Mouse (Mus musculus) heart, adult 2 months (tissue): ENCODE results near the gene Paqr6. TPM values are rescaled to one million over a fixed set of nuclear protein-coding genes. Genes with fewer than 3 reads are reported as not detected.

Source experiments
- DNase-seq, 2 experiments: peaks; one replicate each; pipeline ENCODE4 v3.0.0; 2021
- H3K27ac ChIP-seq: fragments of 200-600 bp; 2 replicates; pipeline ENCODE4 v1.8.1; 2022
- H3K27me3 ChIP-seq: fragments of 200-500 bp; 2 replicates; pipeline ENCODE4 v1.6.1; 2012; ENCODE audit warnings: mild to moderate bottlenecking, low read length, inconsistent platforms, mixed read lengths; ENCODE audit not compliant: control insufficient read depth, insufficient read depth
- H3K36me3 ChIP-seq: fragments of 200-500 bp; 2 replicates; pipeline ENCODE4 v1.6.1; 2012; ENCODE audit warnings: low read length, inconsistent platforms; ENCODE audit not compliant: control insufficient read depth, insufficient read depth
- H3K4me1 ChIP-seq: fragments of 200-500 bp; 2 replicates; pipeline ENCODE4 v1.6.1; 2011; ENCODE audit warnings: low read length; ENCODE audit not compliant: control insufficient read depth, insufficient read depth
- H3K4me3 ChIP-seq: fragments of 200-600 bp; 2 replicates; pipeline ENCODE4 v1.8.1; 2022
- H3K79me2 ChIP-seq: fragments of 200-500 bp; replicated peaks from 2 replicates; pipeline ENCODE4 v1.6.1; 2012; ENCODE audit warnings: mild to moderate bottlenecking, inconsistent platforms, low read length, moderate library complexity, mixed read lengths; ENCODE audit not compliant: control insufficient read depth, insufficient read depth
- H3K9ac ChIP-seq: fragments of 200-500 bp; 2 replicates; pipeline ENCODE4 v1.6.1; 2012; ENCODE audit warnings: low read depth, mild to moderate bottlenecking, control low read depth, inconsistent platforms, low read length, mixed read lengths
- CTCF ChIP-seq: fragments of 200-600 bp; IDR thresholded peaks from 2 replicates; pipeline ENCODE4 v1.8.1; 2022; ENCODE audit warnings: antibody characterized with exemption, mild to moderate bottlenecking, moderate library complexity
- EP300 ChIP-seq: fragments of 200-500 bp; IDR thresholded peaks from 2 replicates; pipeline ENCODE4 v1.6.1; 2011; ENCODE audit warnings: low read depth, low read length, control low read depth; ENCODE audit not compliant: insufficient read depth
- POLR2A ChIP-seq: fragments of 200-500 bp; IDR thresholded peaks from 2 replicates; pipeline ENCODE4 v1.6.1; 2011; ENCODE audit warnings: mild to moderate bottlenecking, low read depth, low read length, control low read depth; ENCODE audit not compliant: insufficient read depth
- WGBS: fragments of 180-500 bp; shearing (Covaris S2); methylation state at CpG from one replicate; pipeline ENCODE4 v1.1.7; 2018; 5-methylcytosine and 5-hydroxymethylcytosine counted together
- intact Hi-C: fragments of 180-260 bp; cut with DNase I; formaldehyde crosslinking; loops from one replicate; pipeline ENCODE4 v1.15.1; 2025
- polyA plus RNA-seq: library from polyadenylated mRNA; depleted of rRNA; stranded (reverse); fragments of >200 nt; gene quantifications from 2 replicates; pipeline ENCODE4 v1.2.3, GENCODE M21; 2012
- total RNA-seq, 2 experiments: library from RNA; stranded (reverse); gene quantifications; 2 replicates each; pipeline ENCODE4 v1.2.3; 2021

The Paqr6 gene
- total and polyA plus RNA-seq, 3 experiments, result 0.44 to 7.5 (median 0.57) TPM

- no peaks in the 10 kb centered on the region; the same call in 1 of the 2 replicates for H3K36me3 ChIP-seq
- H3K4me3 ChIP-seq, result no peak overlapping the region
- no peak overlapping the region for H3K27ac ChIP-seq
- intact Hi-C loops, result no loop called here
- TF ChIP-seq CTCF (no peak), EP300 (no peak), POLR2A (no peak)
- WGBS, result 82% methylated on average over 13 of the region's 13 CpGs
- no peaks in the 10 kb centered on the region for H3K27me3 ChIP-seq
- no peaks in the 10 kb centered on the region for H3K79me2 ChIP-seq
- no peak for DNase-seq
- H3K9ac ChIP-seq, result no peak overlapping the region
- no peaks in the 10 kb centered on the region for H3K4me1 ChIP-seq
These were observed 13.7 kb upstream of the Paqr6 start for GRCm38 (mm10) chr3:88350732-88351131.

GRCm38 (mm10) chr3:88352907-88353306 is 11.5 kb upstream of the Paqr6 start:
- DNase-seq, result no peak
- TF ChIP-seq POLR2A (no peak), CTCF (no peak), EP300 (no peak)
- Histone ChIP-seq H3K27me3 (no peaks in the 10 kb centered on the region), H3K4me1 (no peaks in the 10 kb centered on the region), H3K4me3 (no peak overlapping the region), H3K9ac (no peak overlapping the region), H3K36me3 (no peaks in the 10 kb centered on the region), H3K79me2 (no peaks in the 10 kb centered on the region), H3K27ac (no peak overlapping the region)
- WGBS, result 70% methylated on average over 9 of the region's 9 CpGs
- intact Hi-C loops, result no loop called here

- Histone ChIP-seq H3K79me2 (no peaks in the 10 kb centered on the region), H3K27me3 (no peaks in the 10 kb centered on the region), H3K36me3 (no peaks in the 10 kb centered on the region), H3K4me1 (no peaks in the 10 kb centered on the region), H3K27ac (no peak overlapping the region), H3K4me3 (no peak overlapping the region), H3K9ac (no peak overlapping the region)
- DNase-seq, result no peak
- TF ChIP-seq CTCF (peak; percentile 23), EP300 (no peak)
- intact Hi-C loops, result no loop called here
- WGBS, result 79% methylated on average over 8 of the region's 8 CpGs
These were observed 9.8 kb upstream of the Paqr6 start for GRCm38 (mm10) chr3:88354396-88355165.

GRCm38 (mm10) chr3:88359584-88359983 is 4.8 kb upstream of the Paqr6 start:
- H3K4me1 ChIP-seq, result no peaks in the 10 kb centered on the region
- 63% methylated on average over 5 of the region's 5 CpGs for WGBS
- intact Hi-C loops, result no loop called here
- H3K79me2 ChIP-seq, result no peaks in the 10 kb centered on the region
- DNase-seq, result no peak
- H3K9ac ChIP-seq, result no peak overlapping the region
- H3K4me3 ChIP-seq, result no peak overlapping the region
- TF ChIP-seq EP300, result no peak
- TF ChIP-seq CTCF, result no peak
- no peak for TF ChIP-seq POLR2A
- H3K27me3 ChIP-seq, result no peaks in the 10 kb centered on the region
- H3K36me3 ChIP-seq, result no peaks in the 10 kb centered on the region
- H3K27ac ChIP-seq, result no peak overlapping the region; the same call in 1 of the 2 replicates

- TF ChIP-seq POLR2A, result no peak
- WGBS, result 46% methylated on average over 3 of the region's 3 CpGs
- Histone ChIP-seq H3K27ac (no peak overlapping the region; the same call in 1 of the 2 replicates), H3K9ac (no peak overlapping the region), H3K36me3 (no peaks in the 10 kb centered on the region), H3K4me1 (peaks cover 2% of the 10 kb centered on the region; the same call in 1 of the 2 replicates), H3K4me3 (no peak overlapping the region), H3K27me3 (no peaks in the 10 kb centered on the region), H3K79me2 (no peaks in the 10 kb centered on the region)
- intact Hi-C loops, result no loop called here
- no peak for DNase-seq
These were observed 4.4 kb upstream of the Paqr6 start for GRCm38 (mm10) chr3:88359989-88360388.

GRCm38 (mm10) chr3:88361096-88361495 is 3.3 kb upstream of the Paqr6 start:
- H3K36me3 ChIP-seq, result no peaks in the 10 kb centered on the region
- H3K27ac ChIP-seq, result no peak overlapping the region
- TF ChIP-seq EP300 (no peak), POLR2A (no peak), CTCF (no peak)
- DNase-seq, result no peak
- H3K4me3 ChIP-seq, result no peak overlapping the region
- intact Hi-C loops, result no loop called here
- H3K79me2 ChIP-seq, result no peaks in the 10 kb centered on the region
- 53% methylated on average over 6 of the region's 6 CpGs for WGBS
- no peak overlapping the region for H3K9ac ChIP-seq
- H3K4me1 ChIP-seq, result peaks cover 2% of the 10 kb centered on the region; the same call in 1 of the 2 replicates
- H3K27me3 ChIP-seq, result no peaks in the 10 kb centered on the region
